Mouse (Mus musculus) E14TG2a.4 (cell line): ENCODE measurements around the gene Phkg1.

Source experiments
- CTCF ChIP-seq: conservative IDR thresholded peaks from 2 replicates; pipeline ENCODE4 v1.5.1; 2014; ENCODE audit warnings: low read length
- NANOG ChIP-seq: IDR thresholded peaks from 2 replicates; pipeline ENCODE4 v1.6.1; 2014; ENCODE audit warnings: borderline replicate concordance, low read length, mixed read lengths

DNA sequence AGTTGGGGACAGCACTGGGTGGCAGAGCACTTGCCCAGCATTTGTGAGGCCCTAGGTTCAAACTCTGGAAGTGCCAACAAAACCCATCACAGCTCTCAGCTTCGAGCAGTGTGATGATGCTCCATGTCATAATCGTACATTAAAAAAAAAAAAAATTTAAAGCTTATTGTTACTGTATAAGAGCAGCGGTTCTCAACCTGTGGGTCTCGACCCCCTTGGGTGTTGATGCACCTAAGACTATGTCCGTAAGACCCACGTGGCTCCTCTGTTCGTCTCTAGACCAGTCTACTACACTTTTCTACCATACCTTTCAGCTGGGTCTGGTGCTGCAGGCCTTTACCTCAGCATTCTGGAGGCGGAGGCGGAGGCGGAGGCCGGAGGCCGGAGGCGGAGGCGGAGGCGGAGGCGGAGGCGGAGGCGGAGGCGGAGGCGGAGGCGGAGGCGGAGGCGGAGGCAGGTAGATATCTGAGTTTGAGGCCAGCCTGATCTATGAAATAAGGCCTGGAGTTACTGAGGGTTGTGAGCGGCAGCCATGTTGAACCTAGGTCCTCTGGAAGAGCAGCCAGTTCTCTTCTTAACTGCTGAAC, 19.8 kb upstream of the Phkg1 start:
- TF ChIP-seq CTCF, result no peak
- TF ChIP-seq NANOG, result no peak
